Mouse (Mus musculus): ENCODE data around the gene Slc30a2. TPM values are rescaled to one million over a fixed set of nuclear protein-coding genes. Genes with fewer than 3 reads are reported as not detected.

Slc30a2 gene
- polyA plus RNA-seq, 1 experiment from 2014 or later: not detected

GRCm38 (mm10) chr4:134310106-134310505, 32.9 kb upstream of the Slc30a2 start:
- no peak for TF ChIP-seq EP300 (IDR thresholded peaks at IDR 0.05; ENCODE audit: low read depth)
- no peak for TF ChIP-seq CTCF (IDR thresholded peaks at IDR 0.05; ENCODE audit: low read depth)
- Histone ChIP-seq H3K4me2 (ENCODE audit: low read depth, low read length) (no peak overlapping the region), H3K36me3 (replicated peaks; ENCODE audit: insufficient read depth, low read length) (no peaks in the 10 kb centered on the region), H3K27ac (ENCODE audit: low read depth) (no peak overlapping the region), H3K9me3 (ENCODE audit: low read length) (no peaks in the 10 kb centered on the region), H3K9ac (replicated peaks) (no peak overlapping the region), H3K4me3 (ENCODE audit: low read depth, low read length) (no peak overlapping the region), H3K27me3 (ENCODE audit: insufficient read depth, low read length) (0 out of 2 replicates have a peak, but pooled peaks cover under 1% of the 10 kb centered on the region), H3K4me1 (ENCODE audit: insufficient read depth) (peaks cover 8% of the 10 kb centered on the region)
- ATAC-seq (peak; percentile 18; the same call in 1 of the 2 replicates), DNase-seq (no peak)
- WGBS (ENCODE audit: insufficient replicate concordance): 72% methylated on average over 7 of the region's 7 CpGs

- no peak for TF ChIP-seq CTCF (IDR thresholded peaks at IDR 0.05; ENCODE audit: low read depth)
- Histone ChIP-seq H3K4me2 (ENCODE audit: low read depth, low read length) (no peak overlapping the region), H3K36me3 (replicated peaks; ENCODE audit: insufficient read depth, low read length) (no peaks in the 10 kb centered on the region), H3K27ac (ENCODE audit: low read depth) (no peak overlapping the region), H3K4me1 (ENCODE audit: insufficient read depth) (peaks cover 8% of the 10 kb centered on the region), H3K9ac (replicated peaks) (no peak overlapping the region), H3K4me3 (ENCODE audit: low read depth, low read length) (no peak overlapping the region), H3K27me3 (ENCODE audit: insufficient read depth, low read length) (0 out of 2 replicates have a peak, but pooled peaks cover 3% of the 10 kb centered on the region), H3K9me3 (ENCODE audit: low read length) (no peaks in the 10 kb centered on the region)
- DNase-seq: no peak
- ATAC-seq: no peak
- WGBS (ENCODE audit: insufficient replicate concordance): 81% methylated on average over 9 of the region's 9 CpGs
Measured at GRCm38 (mm10) chr4:134310656-134311055, 32.3 kb upstream of the Slc30a2 start.

- WGBS (ENCODE audit: insufficient replicate concordance): 59% methylated on average over 9 of the region's 9 CpGs
- H3K4me3 ChIP-seq (ENCODE audit: low read depth, low read length): no peak overlapping the region
- ATAC-seq (no peak), DNase-seq (no peak)
- H3K4me2 ChIP-seq (ENCODE audit: low read depth, low read length): no peak overlapping the region
- peaks cover 8% of the 10 kb centered on the region for H3K4me1 ChIP-seq (ENCODE audit: insufficient read depth)
- no peak overlapping the region for H3K9ac ChIP-seq (replicated peaks)
- no peaks in the 10 kb centered on the region for H3K36me3 ChIP-seq (replicated peaks; ENCODE audit: insufficient read depth, low read length)
- 0 out of 2 replicates have a peak, but pooled peaks cover 3% of the 10 kb centered on the region for H3K27me3 ChIP-seq (ENCODE audit: insufficient read depth, low read length)
- no peak for TF ChIP-seq EP300 (IDR thresholded peaks at IDR 0.05; ENCODE audit: low read depth)
- TF ChIP-seq CTCF (IDR thresholded peaks at IDR 0.05; ENCODE audit: low read depth): no peak
- no peak overlapping the region for H3K27ac ChIP-seq (ENCODE audit: low read depth)
- no peaks in the 10 kb centered on the region for H3K9me3 ChIP-seq (ENCODE audit: low read length)
Measured at GRCm38 (mm10) chr4:134311784-134312183, 31.2 kb upstream of the Slc30a2 start.

GRCm38 (mm10) chr4:134312341-134312740, 30.6 kb upstream of the Slc30a2 start:
- Histone ChIP-seq H3K9ac (replicated peaks) (no peak overlapping the region), H3K4me3 (ENCODE audit: low read depth, low read length) (no peak overlapping the region), H3K4me2 (ENCODE audit: low read depth, low read length) (no peak overlapping the region), H3K27ac (ENCODE audit: low read depth) (no peak overlapping the region), H3K27me3 (ENCODE audit: insufficient read depth, low read length) (0 out of 2 replicates have a peak, but pooled peaks cover 3% of the 10 kb centered on the region), H3K36me3 (replicated peaks; ENCODE audit: insufficient read depth, low read length) (no peaks in the 10 kb centered on the region), H3K9me3 (ENCODE audit: low read length) (no peaks in the 10 kb centered on the region), H3K4me1 (ENCODE audit: insufficient read depth) (peaks cover 3% of the 10 kb centered on the region)
- TF ChIP-seq EP300 (IDR thresholded peaks at IDR 0.05; ENCODE audit: low read depth) (no peak), CTCF (IDR thresholded peaks at IDR 0.05; ENCODE audit: low read depth) (no peak)
- WGBS (ENCODE audit: insufficient replicate concordance): 76% methylated on average over 5 of the region's 5 CpGs
- ATAC-seq (no peak), DNase-seq (no peak)

GRCm38 (mm10) chr4:134312901-134313300, 30.1 kb upstream of the Slc30a2 start:
- Histone ChIP-seq H3K9ac (replicated peaks) (no peak overlapping the region), H3K27me3 (ENCODE audit: insufficient read depth, low read length) (0 out of 2 replicates have a peak, but pooled peaks cover 3% of the 10 kb centered on the region), H3K36me3 (replicated peaks; ENCODE audit: insufficient read depth, low read length) (no peaks in the 10 kb centered on the region), H3K27ac (ENCODE audit: low read depth) (no peak overlapping the region), H3K4me2 (ENCODE audit: low read depth, low read length) (no peak overlapping the region), H3K4me3 (ENCODE audit: low read depth, low read length) (no peak overlapping the region), H3K4me1 (ENCODE audit: insufficient read depth) (no peaks in the 10 kb centered on the region), H3K9me3 (ENCODE audit: low read length) (no peaks in the 10 kb centered on the region)
- ATAC-seq (no peak), DNase-seq (no peak)
- TF ChIP-seq CTCF (IDR thresholded peaks at IDR 0.05; ENCODE audit: low read depth) (peak; percentile 53), EP300 (IDR thresholded peaks at IDR 0.05; ENCODE audit: low read depth) (no peak)
- 85% methylated on average over 6 of the region's 6 CpGs for WGBS (ENCODE audit: insufficient replicate concordance)

- DNase-seq: no peak
- Histone ChIP-seq H3K4me3 (ENCODE audit: low read depth, low read length) (no peak overlapping the region), H3K4me1 (ENCODE audit: insufficient read depth) (no peaks in the 10 kb centered on the region), H3K27ac (ENCODE audit: low read depth) (no peak overlapping the region), H3K27me3 (ENCODE audit: insufficient read depth, low read length) (0 out of 2 replicates have a peak, but pooled peaks cover 3% of the 10 kb centered on the region), H3K4me2 (ENCODE audit: low read depth, low read length) (no peak overlapping the region), H3K9me3 (ENCODE audit: low read length) (no peaks in the 10 kb centered on the region), H3K36me3 (replicated peaks; ENCODE audit: insufficient read depth, low read length) (no peaks in the 10 kb centered on the region), H3K9ac (replicated peaks) (no peak overlapping the region)
- ATAC-seq: no peak
- TF ChIP-seq CTCF (IDR thresholded peaks at IDR 0.05; ENCODE audit: low read depth): no peak
- no peak for TF ChIP-seq EP300 (IDR thresholded peaks at IDR 0.05; ENCODE audit: low read depth)
- whole genome bisulfite sequencing (ENCODE audit: insufficient replicate concordance): 62% methylated on average over 4 of the region's 4 CpGs
Measured at GRCm38 (mm10) chr4:134314081-134314655, 28.8 kb upstream of the Slc30a2 start.
